Mouse (Mus musculus): ENCODE measurements around the gene Cd200r3.

The Cd200r3 gene

DNA sequence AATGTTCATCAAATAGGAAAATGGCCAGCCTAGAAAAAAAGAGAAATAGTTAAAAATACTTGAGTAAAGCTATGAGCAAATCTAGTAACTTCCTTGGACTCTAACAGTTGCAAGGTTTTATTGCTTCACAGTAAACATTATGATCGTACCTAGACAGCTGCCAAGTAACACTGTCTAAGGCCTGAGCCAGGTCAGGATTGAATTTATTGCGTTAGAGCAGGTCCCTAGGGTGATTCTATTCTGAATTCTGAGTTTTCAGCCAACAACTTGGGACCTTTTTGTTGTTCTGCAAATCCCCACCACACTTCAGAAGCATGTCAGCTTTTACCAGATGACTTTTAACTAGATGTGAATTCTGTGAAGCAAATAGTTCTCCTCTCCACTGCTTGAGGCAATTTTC is 87.3 kb downstream of the Cd200r3 start:
- DNase-seq (ENCODE audit: low read depth, low spot score): no peak
